Mouse (Mus musculus) ES-E14 (cell line): ENCODE data around the gene Col4a1.

Experiments used
- CHD2 ChIP-seq: IDR thresholded peaks from 2 replicates; pipeline ENCODE4 v1.6.1; 2014; ENCODE audit warnings: mild to moderate bottlenecking, low read depth, low read length, inconsistent platforms
- HCFC1 ChIP-seq: IDR thresholded peaks from 2 replicates; pipeline ENCODE4 v1.6.1; 2012; ENCODE audit warnings: low read length, inconsistent platforms, borderline replicate concordance; ENCODE audit not compliant: insufficient read depth
- MAFK ChIP-seq: IDR thresholded peaks from 2 replicates; pipeline ENCODE4 v1.6.1; 2014; ENCODE audit warnings: mild to moderate bottlenecking, low read depth, low read length, inconsistent platforms; ENCODE audit not compliant: insufficient read depth
- ZC3H11A ChIP-seq: IDR thresholded peaks from 2 replicates; pipeline ENCODE4 v1.6.1; 2012; ENCODE audit warnings: low read depth, mild to moderate bottlenecking, inconsistent platforms, low read length, borderline replicate concordance
- ZNF384 ChIP-seq: IDR thresholded peaks from 2 replicates; pipeline ENCODE4 v1.6.1; 2012; ENCODE audit warnings: low read depth, low read length, inconsistent platforms

DNA sequence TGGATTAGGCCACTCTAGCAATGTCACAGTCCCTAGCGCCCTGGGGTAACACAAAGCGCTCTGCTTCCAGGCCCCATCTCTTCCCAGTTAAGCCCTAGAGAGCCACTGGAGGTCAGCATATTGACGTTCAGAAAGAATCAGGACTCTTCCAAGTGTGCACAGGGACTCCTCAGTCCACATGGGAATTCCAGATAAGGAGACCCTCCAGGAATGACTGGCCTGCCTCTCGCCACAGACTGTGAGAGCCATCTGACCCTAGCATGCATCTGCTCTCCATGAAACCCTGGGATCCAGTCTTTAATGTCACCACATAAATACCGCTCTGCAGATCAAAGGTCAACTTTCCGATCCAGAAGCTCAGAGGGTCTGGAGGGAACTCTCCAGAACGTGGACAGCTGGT, 88.4 kb downstream of the Col4a1 start:
- no peak for TF ChIP-seq ZNF384
- no peak for TF ChIP-seq ZC3H11A
- TF ChIP-seq CHD2, result no peak
- TF ChIP-seq HCFC1, result no peak
- TF ChIP-seq MAFK, result no peak
